Mouse (Mus musculus) cerebellum, adult (tissue): ENCODE results near the gene Olfr688.

Source experiments
- ATAC-seq: cut with Nextera tagmentation; 2 replicates; pipeline ENCODE4 v1.9.2; 2017; ENCODE audit warnings: mild to moderate bottlenecking, moderate library complexity, mixed read lengths; ENCODE audit not compliant: insufficient number of reproducible peaks, low FRiP score, low TSS enrichment

The Olfr688 gene

DNA sequence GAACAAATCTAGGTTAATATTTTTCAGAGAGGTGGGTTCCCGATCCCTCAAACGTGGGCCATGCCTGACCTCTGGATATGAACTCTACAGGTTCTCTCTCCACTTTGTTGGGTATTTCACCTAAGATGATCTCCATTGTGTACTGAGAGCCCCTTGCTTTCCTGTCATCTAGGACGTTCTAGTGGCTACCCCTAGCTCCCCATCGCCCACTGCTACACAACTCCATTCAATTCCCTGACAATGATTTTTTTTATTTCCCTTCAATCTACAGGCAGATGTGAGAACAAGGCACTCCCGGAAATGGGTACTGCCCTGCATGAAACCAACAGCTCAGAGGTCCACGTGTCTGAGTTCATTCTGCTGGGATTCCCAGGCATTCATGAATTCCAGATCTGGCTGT lies at the start of gene Olfr688:
Olfr688 (plus strand) TSS at position 301 of the 400 bp plus-strand sequence.
- no peak for ATAC-seq

- ATAC-seq: no peak
These were observed 40.2 kb upstream of the Olfr688 start for GRCm38 (mm10) chr7:105247671-105248070.

GRCm38 (mm10) chr7:105248197-105248596 lies 39.7 kb upstream of the Olfr688 start:
- no peak for ATAC-seq

GRCm38 (mm10) chr7:105256656-105257055 lies 31.2 kb upstream of the Olfr688 start:
- ATAC-seq: no peak

DNA sequence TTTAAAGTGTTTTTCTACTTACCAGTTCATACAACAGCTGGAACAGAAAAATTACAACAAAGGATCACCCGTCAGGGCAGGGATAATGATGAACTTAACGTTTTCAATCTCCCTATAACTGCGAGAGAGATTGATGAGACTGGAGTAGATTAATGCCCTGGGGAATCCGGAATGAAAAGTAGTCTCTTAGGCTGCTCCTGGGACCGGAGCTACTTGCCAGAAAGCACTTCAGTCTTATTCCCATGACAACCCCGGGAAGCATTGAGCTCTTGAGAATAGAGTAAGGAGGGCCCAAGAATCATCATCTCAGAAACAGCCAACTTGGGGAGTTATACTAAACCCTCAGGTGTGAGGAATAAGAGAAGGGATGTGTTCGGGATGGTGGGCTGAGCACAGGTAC lies 15.5 kb upstream of the Olfr688 start:
- no peak for ATAC-seq

- ATAC-seq: no peak
These were observed 2.2 kb downstream of the Olfr688 start for GRCm38 (mm10) chr7:105290051-105290450.

DNA sequence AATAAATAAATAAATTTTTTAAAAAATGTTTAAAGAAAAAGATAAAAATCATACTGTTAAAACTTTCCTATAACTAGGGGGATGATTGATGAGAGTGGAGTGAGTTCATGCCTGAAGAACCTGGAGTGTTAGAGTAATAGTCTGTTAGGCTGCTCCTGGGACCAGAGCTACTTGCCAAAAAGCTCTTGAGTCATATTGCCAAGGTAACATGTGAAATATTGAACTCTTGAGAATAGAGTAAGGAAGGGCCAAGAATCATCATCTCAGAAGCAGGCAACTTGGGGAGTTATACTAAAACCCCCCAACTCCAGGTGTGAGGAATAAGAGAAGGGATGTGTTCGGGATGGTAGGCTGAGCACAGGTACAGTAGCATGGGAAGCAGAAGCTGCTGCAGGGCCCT lies 23.0 kb downstream of the Olfr688 start, which contains the start of gene Olfr689:
Olfr689 (plus strand) TSS at position 301 of the 400 bp plus-strand sequence.
- no peak for ATAC-seq

GRCm38 (mm10) chr7:105325302-105325701 lies 37.4 kb downstream of the Olfr688 start:
- no peak for ATAC-seq

DNA sequence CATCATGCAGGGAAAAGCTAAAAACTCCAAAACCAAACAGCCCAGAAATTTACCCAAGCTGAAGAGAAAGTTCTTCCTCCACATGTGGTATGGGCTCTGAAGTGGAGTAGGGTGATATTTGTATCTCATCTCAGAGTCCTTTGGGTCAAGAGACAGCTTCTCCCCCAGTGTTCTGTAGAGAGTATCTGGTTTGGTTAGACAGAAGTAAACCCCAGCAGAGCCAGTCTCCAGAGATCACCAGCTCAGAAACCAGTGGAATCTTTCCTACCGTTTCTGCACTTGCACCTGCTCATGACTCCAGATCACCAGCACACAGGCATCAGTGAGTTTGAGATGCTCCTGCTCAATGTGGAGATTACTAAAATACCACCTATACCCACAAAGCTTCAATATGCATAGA lies 46.1 kb downstream of the Olfr688 start, which contains the start of gene Olfr690:
Olfr690 (minus strand) TSS at position 101 of the 400 bp plus-strand sequence.
- no peak for ATAC-seq
